Mouse (Mus musculus): ENCODE data around the gene Catip.
A peak's percentile ranks its signal among the peaks of the same experiment; 100 is the strongest.
"Not testable (repeated sequence)": the region's sequence is repeated elsewhere in the genome, so short reads cannot be mapped to it uniquely, and the experiment has no call there.

Catip gene

DNA sequence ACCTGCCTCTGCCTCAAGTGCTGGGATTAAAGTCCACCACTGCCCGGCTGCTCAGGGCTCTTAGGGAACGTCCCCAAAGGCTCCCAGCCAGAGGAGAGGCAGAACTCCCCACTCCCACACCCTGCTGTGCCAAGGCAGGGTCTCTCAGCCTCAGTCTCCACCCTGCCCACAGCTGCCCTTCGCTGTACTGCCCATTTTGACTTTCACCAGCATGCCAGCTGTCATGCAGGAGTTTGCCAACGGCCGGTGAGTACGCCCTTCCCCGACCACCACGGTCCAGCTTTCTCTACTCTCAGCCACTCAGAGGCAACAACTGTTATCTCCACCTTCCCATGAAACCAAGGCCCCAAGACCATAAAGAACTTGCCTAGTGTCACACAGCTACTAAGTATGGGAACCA, 22.6 kb downstream of the Catip start:
- DNase-seq (ENCODE audit: low read depth, low spot score): no peak

DNA sequence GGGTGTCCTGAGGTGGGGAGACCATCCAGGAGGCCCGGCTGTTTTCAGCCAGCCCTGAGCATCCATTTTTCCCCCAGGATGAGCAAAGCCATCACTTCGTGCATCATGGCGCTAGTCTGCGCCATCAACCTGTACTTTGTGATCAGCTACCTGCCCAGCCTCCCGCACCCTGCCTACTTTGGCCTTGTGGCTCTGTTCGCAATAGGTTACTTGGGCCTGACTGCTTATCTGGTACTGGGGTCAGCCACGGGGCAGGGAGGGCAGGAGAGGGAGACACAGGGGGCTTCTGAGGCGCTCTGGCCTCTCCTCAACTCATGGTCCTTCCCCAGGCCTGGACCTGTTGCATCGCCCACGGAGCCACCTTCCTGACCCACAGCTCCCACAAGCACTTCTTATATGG, 23.2 kb downstream of the Catip start:
- no peak for DNase-seq (ENCODE audit: low read depth, low spot score)

DNA sequence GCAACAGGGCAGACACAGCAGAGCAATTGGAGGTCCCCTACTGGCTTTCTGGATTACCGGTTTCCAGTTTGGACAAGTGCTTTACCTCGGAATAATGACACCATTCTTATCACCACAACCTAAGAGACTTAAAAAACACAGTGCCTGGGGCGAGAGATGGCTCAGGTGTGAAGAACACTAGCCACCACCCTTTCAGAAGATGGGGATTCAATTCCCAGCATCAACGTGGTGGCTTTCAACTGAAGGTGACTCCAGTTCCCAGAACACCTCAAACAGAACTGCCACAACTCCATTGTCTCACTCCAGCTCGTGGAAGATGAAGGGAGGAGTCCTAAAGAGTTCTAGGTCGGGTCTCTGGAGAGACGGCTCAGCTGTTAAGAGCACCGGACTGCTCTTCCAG, 23.6 kb downstream of the Catip start:
- DNase-seq (ENCODE audit: low read depth, low spot score): no peak

DNA sequence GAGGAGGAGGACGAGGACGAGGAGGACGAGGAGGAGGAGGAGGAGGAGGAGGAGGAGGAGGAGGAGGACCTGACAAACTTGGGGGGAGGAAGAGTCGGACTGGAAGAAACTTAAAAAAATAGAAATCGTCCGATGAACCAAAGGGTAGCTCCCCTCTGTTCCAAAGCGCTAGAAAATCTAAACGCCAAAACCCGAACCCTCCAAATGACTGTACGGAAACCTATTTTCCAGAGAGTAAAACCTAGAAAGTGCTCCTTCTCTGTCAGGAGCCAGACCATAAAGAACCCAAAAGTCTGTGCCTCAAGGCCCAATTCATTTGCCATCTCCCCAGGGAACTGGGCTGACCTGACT, 24.4 kb downstream of the Catip start:
- no peak for DNase-seq (ENCODE audit: low read depth, low spot score)

DNA sequence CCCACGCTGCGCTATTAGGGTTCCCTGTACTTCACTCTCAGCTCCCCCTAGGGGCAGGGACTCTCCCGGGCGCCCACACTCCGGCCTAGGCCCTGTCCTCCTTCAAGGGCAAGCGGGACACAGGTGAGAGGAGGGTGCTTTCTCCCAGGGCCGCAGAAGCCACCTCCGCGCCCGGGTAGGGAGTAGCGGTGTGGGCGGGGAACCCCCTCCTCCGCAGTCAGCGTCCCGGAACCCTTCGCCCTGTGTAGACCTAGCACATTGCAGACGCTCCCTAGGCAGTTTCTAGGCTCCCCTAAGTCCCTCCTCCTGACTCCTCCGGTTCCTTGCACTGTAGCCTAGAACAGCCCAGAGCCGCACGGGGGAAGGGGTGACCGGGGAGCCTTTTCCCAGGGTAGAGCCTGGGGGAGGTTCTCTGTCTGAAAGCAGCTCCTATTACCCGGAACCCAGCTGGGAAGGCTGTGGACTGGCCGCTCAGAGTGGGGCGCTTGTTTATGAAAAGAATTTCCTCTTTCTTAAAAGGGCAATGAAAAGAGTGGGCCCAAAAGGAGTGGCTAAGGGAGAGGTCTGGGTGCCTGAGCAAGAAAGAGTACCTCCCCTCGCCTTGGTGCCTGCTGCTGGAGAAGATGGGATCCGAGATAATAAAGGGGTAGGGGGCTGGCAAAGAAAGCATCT, 24.9 kb downstream of the Catip start:
- DNase-seq (ENCODE audit: low read depth, low spot score): peak; percentile 96

DNA sequence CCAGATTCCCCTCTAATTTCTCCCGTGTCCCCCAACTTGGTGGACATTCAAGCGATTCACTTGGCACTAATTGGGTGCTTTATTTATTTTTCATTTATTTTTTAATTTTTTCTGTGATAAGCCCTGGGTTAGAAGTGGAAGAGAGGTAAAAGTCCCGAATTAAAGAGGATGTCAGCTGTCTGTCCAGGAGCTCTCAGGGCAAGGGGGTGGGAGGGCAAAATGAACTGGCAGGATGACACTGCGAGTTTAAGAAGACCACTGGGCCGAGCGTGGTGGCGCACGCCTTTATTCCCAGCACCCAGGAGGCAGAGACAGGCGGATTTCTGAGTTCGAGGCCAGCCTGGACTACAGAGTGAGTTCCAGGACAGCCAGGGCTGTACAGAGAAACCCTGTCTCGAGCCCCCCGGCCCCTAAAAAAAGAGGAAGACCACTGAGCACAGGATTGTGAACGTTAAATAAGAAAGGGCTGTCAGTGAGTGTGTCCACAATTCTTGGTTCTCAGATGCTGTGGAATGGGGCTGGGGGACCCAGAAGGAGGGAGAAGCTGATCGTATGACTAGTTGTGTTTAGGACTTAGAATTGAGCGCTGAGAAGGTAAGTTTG, 25.6 kb downstream of the Catip start:
- no peak for DNase-seq (ENCODE audit: low read depth, low spot score)

DNA sequence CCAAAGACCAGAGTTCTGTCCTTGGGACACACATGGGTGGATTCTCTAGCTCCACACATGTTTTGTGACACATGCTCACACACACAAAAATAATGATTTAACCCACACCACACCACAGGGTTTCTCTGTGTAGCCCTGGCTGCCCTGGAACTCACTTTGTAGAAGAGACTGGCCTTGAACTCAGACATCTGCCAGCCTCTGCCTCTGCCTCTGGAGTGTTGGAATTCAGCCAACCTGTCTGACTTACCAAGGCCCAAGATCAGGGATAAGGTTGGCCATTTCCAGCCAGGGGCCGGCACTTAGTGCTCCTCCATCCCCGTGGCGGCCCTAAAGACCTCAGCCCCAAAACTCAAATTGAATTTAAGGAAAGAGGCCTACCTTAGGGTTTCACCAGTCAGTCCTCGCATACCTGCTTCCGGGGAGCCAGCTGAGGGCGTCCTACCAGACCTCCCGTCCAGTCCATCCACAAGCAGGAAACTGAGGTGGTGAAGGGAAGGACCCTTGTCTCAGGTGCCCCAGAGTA, 26.6 kb downstream of the Catip start:
- DNase-seq (ENCODE audit: low read depth, low spot score): no peak

DNA sequence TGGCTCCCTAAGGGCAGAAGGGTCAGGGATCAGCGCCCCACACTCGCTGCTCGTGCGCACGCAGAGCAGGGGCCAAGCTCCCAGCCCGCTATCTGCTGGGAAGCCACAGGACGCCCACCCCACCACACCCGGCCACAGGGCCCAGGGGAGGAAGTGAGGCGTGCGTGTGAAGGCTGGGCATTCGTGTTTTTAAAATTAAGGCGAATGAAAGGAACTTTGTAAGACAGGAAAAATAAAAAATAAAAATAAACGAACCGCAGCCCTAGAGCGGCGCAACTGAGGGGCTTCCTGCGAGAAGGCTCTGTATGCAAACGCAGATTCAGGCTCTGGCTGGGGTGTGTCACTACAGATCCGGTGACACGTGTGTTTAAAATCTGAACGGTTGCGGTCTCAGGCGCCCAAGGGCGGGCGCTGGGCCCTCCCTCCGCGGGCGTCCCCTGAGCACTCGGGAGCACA, 28.0 kb downstream of the Catip start:
- no peak for DNase-seq (ENCODE audit: low read depth, low spot score)

DNA sequence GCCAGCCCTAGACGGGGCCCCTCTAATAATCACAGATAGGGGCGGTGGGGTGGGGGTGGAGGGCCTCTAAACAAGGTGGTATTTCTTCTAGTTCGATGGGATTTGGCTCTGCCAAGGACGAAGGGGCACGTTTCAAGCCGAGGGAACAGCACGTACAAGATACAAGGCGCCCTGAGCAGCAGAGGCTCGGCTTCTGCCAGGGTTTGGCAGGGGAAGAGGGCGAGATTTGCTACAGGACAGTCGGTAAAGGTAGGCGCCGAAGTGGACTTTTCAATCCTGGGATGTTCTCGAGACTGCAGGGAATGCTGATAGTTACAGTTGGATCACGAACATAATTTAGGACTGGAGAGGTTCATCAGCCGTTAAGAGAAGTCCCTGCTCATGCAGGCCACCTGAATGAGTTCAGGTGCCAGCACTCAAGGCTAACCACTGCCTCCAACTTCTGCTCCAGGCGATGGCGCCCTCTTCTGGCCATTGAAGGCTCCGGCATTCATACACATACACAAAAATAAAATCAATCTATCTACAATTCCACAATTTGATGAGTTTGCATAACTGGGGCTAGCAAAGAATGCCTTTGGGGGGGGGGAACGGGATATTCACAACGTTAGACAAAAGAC, 28.5 kb downstream of the Catip start:
- peak; percentile 64 for DNase-seq (ENCODE audit: low read depth, low spot score)

DNA sequence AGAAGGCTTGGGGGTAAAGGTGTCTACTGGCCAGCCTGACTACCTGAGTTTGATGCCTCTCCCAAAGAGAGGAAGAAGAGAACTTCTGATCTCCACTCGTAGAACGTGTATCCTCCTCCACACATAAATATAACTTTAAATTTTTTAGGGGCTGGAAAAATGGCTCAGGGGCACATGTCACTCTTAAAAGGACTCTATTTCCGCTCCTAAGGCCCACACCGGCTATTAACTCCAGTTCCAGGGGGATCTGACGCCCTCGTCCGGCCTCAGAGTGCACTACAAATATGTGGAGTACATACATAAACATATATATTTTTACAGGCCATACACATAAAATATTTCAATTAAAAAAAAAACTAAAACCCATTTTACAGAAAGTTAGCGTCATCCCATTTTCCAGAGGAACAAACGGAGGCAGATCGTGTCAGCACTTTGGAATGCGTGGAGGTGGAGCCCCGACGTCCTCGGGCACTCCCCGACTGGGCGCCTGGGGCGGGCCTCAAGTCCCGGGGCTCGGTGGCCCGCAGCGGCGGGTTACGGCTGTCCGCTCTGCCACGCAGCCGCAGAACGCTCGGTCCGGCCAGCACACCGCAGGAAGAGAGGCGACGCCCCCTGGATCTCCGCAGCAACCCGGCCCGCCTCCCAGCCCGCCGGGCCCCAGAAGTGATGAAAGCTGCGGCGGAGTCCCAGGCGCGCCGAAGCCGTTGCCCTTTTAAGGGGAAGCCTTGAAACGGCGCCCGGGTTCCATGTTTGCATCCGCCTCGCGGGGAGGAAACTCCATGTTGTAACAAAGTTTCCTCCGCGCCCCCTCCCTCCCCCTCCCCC, 29.2 kb downstream of the Catip start, which contains the start of gene Ctdsp1:
Ctdsp1 (plus strand) TSS at position 586 of the 825 bp plus-strand sequence.
- peak; percentile 97 for DNase-seq (ENCODE audit: low read depth, low spot score)

DNA sequence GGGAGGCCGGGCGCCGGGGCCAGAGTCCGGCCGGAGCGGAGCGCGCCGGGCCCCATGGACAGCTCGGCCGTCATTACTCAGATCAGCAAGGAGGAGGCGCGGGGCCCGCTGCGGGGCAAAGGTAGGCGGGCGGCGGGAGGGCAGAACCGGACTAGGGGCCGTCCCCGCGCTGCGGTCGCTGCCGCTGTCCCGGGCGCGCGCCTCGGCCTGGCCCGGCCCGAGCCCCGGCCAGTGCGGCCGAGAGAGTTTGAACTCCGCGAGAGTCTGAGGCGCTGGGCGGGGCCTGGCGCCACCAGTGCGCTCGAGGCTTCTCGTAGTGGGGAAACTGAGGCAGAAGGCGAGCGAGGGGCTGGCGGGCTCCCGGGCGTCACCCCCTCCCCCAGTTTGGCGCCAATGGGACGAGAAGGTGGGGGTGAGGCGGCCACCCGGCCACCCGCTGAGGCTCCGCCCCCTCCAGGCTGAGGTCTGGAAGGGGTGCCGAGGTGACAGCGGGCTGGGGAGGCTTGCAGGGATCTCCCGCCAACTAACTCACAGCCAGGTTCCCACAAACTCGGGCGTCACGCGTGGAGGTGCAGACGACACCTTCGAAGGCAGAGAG, 30.0 kb downstream of the Catip start:
- peak; percentile 66 for DNase-seq (ENCODE audit: low read depth, low spot score)

DNA sequence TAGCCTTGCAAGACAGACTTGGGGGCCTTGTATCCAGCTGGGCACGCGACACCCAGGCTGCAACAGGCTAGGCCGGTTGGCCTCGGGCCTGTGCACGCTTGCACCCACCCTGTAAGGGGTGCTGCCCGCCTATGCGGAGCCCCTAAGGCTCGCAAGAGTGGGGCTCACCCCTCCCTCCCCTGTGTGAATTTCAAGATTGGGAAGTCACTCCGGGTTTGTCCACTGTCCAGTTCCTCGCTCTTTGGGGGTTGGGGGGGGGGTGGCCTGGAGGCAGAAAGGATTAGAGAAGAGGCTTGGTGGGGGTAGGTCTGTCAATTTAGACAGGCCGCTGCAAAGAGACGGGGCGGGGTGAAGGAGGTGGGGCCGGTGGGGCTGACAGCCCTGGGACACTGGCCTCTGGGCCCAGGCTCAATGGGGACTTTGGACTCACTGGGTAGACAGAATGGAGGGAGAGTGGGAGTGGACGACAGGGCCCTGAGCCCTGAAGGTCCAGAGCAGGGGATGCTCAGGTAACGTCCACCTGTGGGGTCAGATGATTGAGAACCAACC, 30.6 kb downstream of the Catip start:
- no peak for DNase-seq (ENCODE audit: low read depth, low spot score)

DNA sequence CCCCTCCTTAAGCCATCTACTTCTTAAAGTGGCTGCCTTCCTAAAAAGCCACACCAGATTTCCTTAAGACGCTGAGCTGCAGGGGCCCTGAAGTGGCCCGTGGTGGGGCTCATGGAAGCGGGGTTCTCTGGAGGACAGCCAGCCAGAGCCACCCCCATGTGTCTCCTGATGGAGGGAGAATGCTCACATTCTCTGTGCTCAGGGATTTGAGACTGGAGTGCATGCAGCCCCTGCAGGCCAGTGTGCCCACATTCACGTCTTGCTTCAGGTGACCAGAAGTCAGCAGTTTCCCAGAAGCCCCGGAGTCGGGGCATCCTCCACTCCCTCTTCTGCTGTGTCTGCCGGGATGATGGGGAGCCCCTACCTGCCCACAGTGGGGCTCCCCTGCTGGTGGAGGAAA, 31.1 kb downstream of the Catip start:
- no peak for DNase-seq (ENCODE audit: low read depth, low spot score)

DNA sequence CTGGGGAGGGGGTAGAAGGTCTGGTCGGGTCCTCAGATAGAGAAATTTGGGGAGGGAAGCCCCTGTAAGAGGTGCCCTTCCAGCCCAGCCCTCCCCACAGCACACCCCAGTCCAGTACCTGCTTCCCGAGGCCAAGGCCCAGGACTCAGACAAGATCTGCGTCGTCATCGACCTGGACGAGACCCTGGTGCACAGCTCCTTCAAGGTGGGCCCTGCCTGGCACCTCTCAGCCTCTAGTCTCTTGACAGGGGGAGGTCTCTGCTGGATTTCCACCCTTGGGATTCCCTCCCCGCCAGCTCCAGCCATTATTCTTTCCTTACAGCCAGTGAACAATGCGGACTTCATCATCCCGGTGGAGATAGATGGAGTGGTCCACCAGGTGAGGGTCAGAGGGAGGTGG, 31.8 kb downstream of the Catip start:
- DNase-seq (ENCODE audit: low read depth, low spot score): no peak

DNA sequence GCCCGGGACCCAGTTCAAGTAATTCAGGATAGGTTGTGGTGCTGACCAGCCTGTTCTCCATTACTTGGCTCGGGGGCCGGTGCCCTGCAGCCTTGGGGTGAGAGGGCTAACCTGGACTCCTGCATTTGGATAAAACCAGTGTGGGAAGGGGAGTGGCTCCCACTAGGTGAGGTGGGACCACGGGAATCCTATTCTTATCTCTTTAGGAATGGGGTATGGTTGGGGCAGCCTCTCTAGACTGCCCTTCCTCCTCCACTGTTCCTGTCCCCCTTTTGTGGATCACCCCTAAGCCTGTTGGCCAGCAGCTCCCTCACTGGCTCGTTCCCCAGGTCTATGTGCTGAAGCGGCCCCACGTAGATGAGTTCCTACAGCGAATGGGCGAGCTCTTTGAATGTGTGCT, 32.4 kb downstream of the Catip start:
- no peak for DNase-seq (ENCODE audit: low read depth, low spot score)

DNA sequence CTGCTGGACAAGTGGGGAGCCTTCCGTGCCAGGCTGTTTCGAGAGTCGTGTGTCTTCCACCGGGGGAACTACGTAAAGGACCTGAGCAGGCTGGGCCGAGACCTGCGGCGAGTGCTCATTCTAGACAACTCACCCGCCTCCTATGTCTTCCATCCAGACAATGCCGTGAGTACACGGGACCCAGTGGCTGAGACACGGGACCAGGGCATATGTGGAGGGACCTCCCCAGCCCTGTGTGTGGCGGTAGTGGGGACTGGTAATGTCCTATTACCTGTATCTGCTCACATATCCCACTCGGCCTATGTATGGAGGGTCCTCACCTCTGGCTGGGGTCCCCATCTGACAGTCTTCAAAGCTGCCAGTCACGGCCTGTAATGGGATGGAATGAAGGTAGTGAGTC, 33.0 kb downstream of the Catip start:
- DNase-seq (ENCODE audit: low read depth, low spot score): no peak

DNA sequence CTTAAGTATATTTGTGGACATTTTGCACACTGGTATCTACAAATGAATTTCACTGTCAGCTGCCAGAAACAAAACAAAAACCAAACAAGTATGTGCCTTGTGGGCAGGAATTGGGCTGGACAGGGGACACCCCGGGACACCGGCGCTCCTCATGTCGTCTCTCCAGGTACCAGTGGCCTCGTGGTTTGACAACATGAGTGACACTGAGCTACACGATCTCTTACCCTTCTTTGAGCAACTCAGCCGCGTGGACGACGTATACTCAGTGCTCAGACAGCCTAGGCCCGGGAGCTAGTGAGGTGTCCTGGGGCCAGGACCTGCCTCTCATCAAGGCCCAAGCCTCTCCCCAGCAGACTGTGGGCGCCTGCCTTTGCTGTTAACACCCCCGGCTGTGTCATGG, 33.4 kb downstream of the Catip start:
- no peak for DNase-seq (ENCODE audit: low read depth, low spot score)

DNA sequence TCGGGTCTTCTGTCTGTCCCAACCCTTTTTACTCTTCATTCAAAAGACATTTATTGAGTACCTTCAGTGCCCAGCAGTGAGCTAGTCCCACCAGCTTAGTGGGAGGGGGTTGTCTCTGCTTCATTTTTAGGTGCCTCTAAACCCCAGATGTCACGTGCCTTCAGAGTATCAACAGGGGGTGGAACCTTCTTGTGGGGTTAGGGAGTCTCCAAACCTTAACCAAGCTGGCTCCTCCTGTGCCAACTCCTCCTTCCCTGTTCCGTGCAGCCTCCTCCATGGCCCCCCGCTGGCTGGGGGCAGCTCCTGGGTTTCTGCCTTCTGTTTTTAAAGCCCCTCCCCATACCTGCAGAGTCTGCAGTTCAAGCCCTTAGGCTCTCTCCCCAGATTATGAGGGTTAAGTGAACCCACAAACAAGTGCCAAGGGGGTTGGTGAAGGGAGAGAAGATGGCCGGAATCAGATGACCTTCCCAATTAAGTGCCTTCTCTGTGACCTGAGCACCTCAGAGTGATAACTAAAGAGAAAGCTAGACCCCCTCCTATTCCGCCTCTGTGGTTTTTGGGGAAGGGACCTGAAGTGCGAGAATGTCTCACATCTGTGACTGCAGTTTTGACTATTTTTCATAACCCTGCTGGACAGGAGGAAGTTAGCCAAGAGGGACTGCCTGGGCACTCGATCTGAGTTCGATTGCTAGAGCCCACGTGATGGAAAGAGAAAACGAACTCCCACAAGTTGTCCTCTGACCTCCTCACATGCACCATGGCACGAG, 34.7 kb downstream of the Catip start:
- not testable (repeated sequence) for DNase-seq (ENCODE audit: low read depth, low spot score)

DNA sequence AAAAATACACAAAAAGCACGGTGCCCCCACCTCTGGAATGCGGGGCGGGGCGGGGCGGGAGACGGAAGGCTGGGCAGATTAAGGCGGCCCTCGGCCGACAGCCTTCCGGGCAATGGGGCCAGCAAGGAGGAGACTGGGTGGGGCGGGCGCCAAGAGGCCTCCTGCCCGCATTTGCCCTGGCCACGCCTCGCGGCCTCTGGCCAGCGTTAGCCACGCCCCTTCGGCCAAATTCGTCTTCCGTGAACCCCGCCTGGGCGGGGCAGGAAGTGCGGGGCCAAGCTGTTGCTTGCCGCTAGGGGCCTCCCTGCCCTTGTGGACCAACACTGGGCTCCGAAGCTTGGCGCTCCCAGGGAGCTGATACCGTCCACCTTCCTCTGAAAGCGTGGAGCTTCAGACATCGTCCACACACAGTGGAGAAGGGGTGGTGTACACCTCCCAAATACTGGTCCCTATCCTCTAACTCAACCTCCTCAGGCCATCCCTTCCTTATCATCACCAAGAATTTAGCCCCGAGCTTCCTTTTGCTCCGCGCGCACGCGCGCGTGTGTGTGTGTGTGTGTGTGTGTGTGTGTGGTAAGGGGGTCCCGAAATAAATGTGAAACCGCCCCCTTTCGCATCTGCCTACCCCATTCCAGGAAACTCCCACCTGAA, 35.5 kb downstream of the Catip start:
- peak; percentile 99 for DNase-seq (ENCODE audit: low read depth, low spot score)

DNA sequence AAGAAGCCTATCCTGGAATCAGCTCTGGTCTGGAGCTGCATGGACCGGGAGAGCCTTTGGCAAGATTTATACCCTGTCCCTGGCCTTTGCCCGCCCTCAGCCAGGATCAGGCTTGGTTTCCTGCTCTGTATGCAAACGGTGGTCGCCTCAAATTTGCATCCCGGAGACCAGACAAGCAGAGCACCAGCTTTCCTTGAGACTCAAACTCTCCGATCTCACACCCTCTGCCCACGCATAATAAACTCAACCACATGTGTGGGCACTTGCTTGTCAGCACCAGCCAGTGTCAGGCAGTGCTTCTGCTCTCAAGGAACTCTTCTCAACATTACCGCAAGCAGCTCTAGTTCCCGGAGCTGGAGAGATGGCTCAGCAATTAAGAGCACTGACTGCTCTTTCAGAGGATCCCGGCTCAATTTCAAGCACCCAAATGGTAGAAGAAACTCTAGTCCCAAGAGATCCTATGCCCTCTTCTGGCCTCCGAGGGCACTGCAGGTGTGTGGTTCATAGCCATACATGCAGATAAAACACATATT, 36.1 kb downstream of the Catip start:
- DNase-seq (ENCODE audit: low read depth, low spot score): peak; percentile 64

Measured in skeletal muscle tissue, adult 2 months (tissue).